Mouse (Mus musculus) intestine, postnatal 0 days (tissue): ENCODE data around the gene Olfr967. TPM values are rescaled to one million over a fixed set of nuclear protein-coding genes. Genes with fewer than 3 reads are reported as not detected.

Experiments used
- ATAC-seq: fragments of 200-750 bp; cut with Nextera tagmentation; 2 replicates; pipeline ENCODE4 v1.8.0; 2017; ENCODE audit warnings: mild to moderate bottlenecking, moderate TSS enrichment, moderate library complexity
- H3K27ac ChIP-seq: fragments of 300-500 bp; sonication (generic); 2 replicates; pipeline ENCODE4 v1.5.1; 2014; ENCODE audit warnings: mild to moderate bottlenecking, low read depth, low read length, moderate library complexity
- H3K27me3 ChIP-seq: fragments of 300-500 bp; sonication (generic); replicated peaks from 2 replicates; pipeline ENCODE4 v1.6.1; 2014; ENCODE audit warnings: low read length, mixed read lengths; ENCODE audit not compliant: control insufficient read depth, insufficient read depth
- H3K36me3 ChIP-seq: fragments of 300-500 bp; sonication (generic); 2 replicates; pipeline ENCODE4 v1.6.1; 2014; ENCODE audit warnings: mild to moderate bottlenecking, moderate library complexity; ENCODE audit not compliant: control insufficient read depth, insufficient read depth
- H3K4me1 ChIP-seq: fragments of 300-500 bp; sonication (generic); replicated peaks from 2 replicates; pipeline ENCODE4 v1.6.1; 2014; ENCODE audit warnings: antibody characterized with exemption, low read length, mixed read lengths; ENCODE audit not compliant: control insufficient read depth, insufficient read depth
- H3K4me2 ChIP-seq: fragments of 300-500 bp; sonication (generic); replicated peaks from 2 replicates; pipeline ENCODE4 v1.6.1; 2014; ENCODE audit warnings: low read depth, mild to moderate bottlenecking, moderate library complexity
- H3K4me3 ChIP-seq: fragments of 300-500 bp; sonication (generic); 2 replicates; pipeline ENCODE4 v1.5.1; 2014; ENCODE audit warnings: low read depth, low read length
- H3K9ac ChIP-seq: fragments of 300-500 bp; sonication (generic); 2 replicates; pipeline ENCODE4 v1.6.1; 2014; ENCODE audit warnings: mild to moderate bottlenecking, low read depth, low read length
- H3K9me3 ChIP-seq: fragments of 300-500 bp; sonication (generic); 2 replicates; pipeline ENCODE4 v1.6.1; 2016; ENCODE audit warnings: mixed run types; ENCODE audit not compliant: control insufficient read depth
- CTCF ChIP-seq: sonication (generic); IDR thresholded peaks from 2 replicates; pipeline ENCODE4 v1.5.1; 2016; ENCODE audit warnings: low read depth, mild to moderate bottlenecking, control low read depth, antibody characterized with exemption, moderate library complexity
- WGBS: fragments of 180-500 bp; shearing (Covaris S2); extraction: QIAGEN DNeasy Blood & Tissue Kit; methylation state at CpG from one replicate; pipeline ENCODE4 v1.1.7; 2014; 5-methylcytosine and 5-hydroxymethylcytosine counted together
- polyA plus RNA-seq: library from polyadenylated mRNA; unstranded; fragments of >200 nt; fragmentation: Nextera tagmentation; extraction: Ambion mirVana; gene quantifications from 2 replicates; pipeline ENCODE4 v1.2.1, GENCODE M21; 2015

Gene Olfr967
- polyA plus RNA-seq, 1 experiment from 2014 or later = not detected

DNA sequence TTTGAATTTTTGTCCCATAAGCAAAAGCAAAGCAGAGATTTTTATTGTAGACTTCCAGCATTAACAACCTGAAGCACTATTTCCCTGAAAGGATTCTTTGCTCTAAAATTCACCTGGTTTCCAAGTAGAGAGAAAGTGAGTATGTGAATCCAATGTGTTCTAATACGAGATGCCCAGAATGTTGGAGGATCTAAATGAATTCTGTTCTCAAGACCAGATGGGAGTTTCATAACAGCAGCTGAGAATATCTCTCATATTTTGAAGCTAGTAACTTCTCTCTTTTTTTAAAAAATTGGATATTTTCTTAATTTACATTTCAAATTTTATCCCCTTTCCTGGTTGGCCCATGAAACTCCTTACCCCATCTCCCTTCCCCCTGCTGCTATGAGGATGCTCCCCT lies 379 bp downstream of the Olfr967 start:
- 84% methylated on average over 1 of the region's 1 CpGs for WGBS
- no peak for TF ChIP-seq CTCF

DNA sequence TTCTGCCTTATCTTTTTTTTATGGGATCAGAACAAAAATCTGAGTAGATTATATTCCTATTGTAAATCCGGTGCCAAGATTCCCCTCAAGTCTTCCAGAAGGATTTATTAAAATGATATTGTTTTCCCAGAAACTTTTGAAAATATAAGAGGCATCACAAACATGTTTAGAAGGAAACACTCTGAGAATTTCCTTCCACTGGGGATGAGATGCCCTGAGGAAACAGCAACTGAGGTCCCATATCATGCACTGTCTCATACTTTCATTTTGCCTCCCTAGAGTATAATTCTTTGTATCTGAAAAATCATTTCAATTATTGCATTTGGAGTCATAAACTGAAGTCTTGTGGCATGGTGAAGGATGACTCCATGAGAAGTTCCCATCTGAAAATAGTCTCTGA lies 37.1 kb downstream of the Olfr967 start, which contains the start of gene Olfr968:
Olfr968 (minus strand) TSS at position 101 of the 400 bp plus-strand sequence.
- no peak within 1 kb of the TSS for H3K9ac ChIP-seq
- H3K27ac ChIP-seq = no peak within 1 kb of the TSS
- no peak within 1 kb of the TSS for H3K4me2 ChIP-seq
- H3K27me3 ChIP-seq = no peaks in the 10 kb centered on the region
- WGBS = 63% methylated on average over 1 of the region's 1 CpGs
- H3K9me3 ChIP-seq = no peaks in the 10 kb centered on the region
- H3K36me3 ChIP-seq = no peaks in the 10 kb centered on the region
- no peaks in the 10 kb centered on the region for H3K4me1 ChIP-seq
- H3K4me3 ChIP-seq = no peak within 1 kb of the TSS
- no peak for ATAC-seq
- no peak for TF ChIP-seq CTCF

More for the DNA sequence above, 379 bp downstream of the Olfr967 start:
- Histone ChIP-seq H3K4me3 (no peak overlapping the region), H3K4me1 (no peaks in the 10 kb centered on the region), H3K27ac (no peak overlapping the region), H3K36me3 (no peaks in the 10 kb centered on the region), H3K27me3 (no peaks in the 10 kb centered on the region), H3K9me3 (no peaks in the 10 kb centered on the region), H3K9ac (no peak overlapping the region), H3K4me2 (no peak overlapping the region)
- ATAC-seq = no peak

DNA sequence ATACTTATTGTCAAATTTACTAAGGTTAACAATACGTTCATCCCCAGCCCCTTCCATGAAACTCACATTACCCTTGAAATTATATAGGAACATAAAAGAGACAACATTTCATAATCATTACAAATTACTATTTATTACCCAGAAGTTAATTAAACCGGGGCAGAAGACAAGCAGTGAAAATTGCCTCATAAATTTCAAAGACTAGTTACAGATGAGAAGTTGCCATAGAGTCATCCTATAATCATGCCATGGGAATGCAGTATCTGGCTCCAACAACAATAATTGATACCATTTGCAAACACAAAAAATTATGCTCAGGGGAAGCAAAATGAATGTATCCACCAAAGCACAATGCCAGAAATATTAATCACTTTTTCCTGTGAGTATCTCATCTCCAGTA lies 44.5 kb downstream of the Olfr967 start, which contains the start of gene Olfr969:
Olfr969 (plus strand) TSS at position 388 of the 400 bp plus-strand sequence.
- WGBS = 71% methylated on average over 2 of the region's 2 CpGs
- H3K4me1 ChIP-seq = no peaks in the 10 kb centered on the region
- no peak for ATAC-seq
- no peak within 1 kb of the TSS for H3K27ac ChIP-seq
- TF ChIP-seq CTCF = no peak
- H3K9me3 ChIP-seq = no peaks in the 10 kb centered on the region
- H3K4me3 ChIP-seq = no peak within 1 kb of the TSS
- no peaks in the 10 kb centered on the region for H3K27me3 ChIP-seq
- H3K4me2 ChIP-seq = no peak within 1 kb of the TSS
- no peak within 1 kb of the TSS for H3K9ac ChIP-seq
- no peaks in the 10 kb centered on the region for H3K36me3 ChIP-seq

Other genes with a start within 250 kb of the Olfr967 start
- not detected in 2 replicates for gene Olfr957, start 230.4 kb upstream of the Olfr967 start, polyA plus RNA-seq
- not detected in 2 replicates for gene Olfr958, start 192.2 kb upstream of the Olfr967 start, polyA plus RNA-seq
- not detected in 2 replicates for gene Olfr959, start 170.7 kb upstream of the Olfr967 start, polyA plus RNA-seq
- 7.5 and 9.8 TPM in 2 replicates for gene AW551984, start 141.8 kb upstream of the Olfr967 start, polyA plus RNA-seq
- gene Olfr148, start 135.6 kb upstream of the Olfr967 start, polyA plus RNA-seq = not detected in 2 replicates
- gene Olfr960, start 124.9 kb upstream of the Olfr967 start, polyA plus RNA-seq = not detected in 2 replicates
- gene Olfr961, start 101.2 kb upstream of the Olfr967 start, polyA plus RNA-seq = not detected in 2 replicates
- gene Olfr963, start 79.0 kb upstream of the Olfr967 start, polyA plus RNA-seq = not detected in 2 replicates
- not detected in 2 replicates for gene Olfr149, start 39.1 kb upstream of the Olfr967 start, polyA plus RNA-seq
- gene Olfr965, start 34.9 kb upstream of the Olfr967 start, polyA plus RNA-seq = not detected in 2 replicates
- not detected in 2 replicates for gene Olfr150, start 15.3 kb upstream of the Olfr967 start, polyA plus RNA-seq
- gene Olfr968, start 37.0 kb downstream of the Olfr967 start, polyA plus RNA-seq = not detected in 2 replicates
- not detected in 2 replicates for gene Olfr969, start 44.7 kb downstream of the Olfr967 start, polyA plus RNA-seq
- not detected in 2 replicates for gene Olfr970, start 62.6 kb downstream of the Olfr967 start, polyA plus RNA-seq
- not detected in 2 replicates for gene Olfr971, start 90.6 kb downstream of the Olfr967 start, polyA plus RNA-seq
- gene Olfr972, start 120.2 kb downstream of the Olfr967 start, polyA plus RNA-seq = not detected in 2 replicates
- gene Olfr229, start 161.1 kb downstream of the Olfr967 start, polyA plus RNA-seq = not detected in 2 replicates
- not detected in 2 replicates for gene Olfr974, start 191.3 kb downstream of the Olfr967 start, polyA plus RNA-seq
- not detected in 2 replicates for gene Olfr975, start 205.8 kb downstream of the Olfr967 start, polyA plus RNA-seq
- gene Olfr976, start 214.9 kb downstream of the Olfr967 start, polyA plus RNA-seq = not detected in 2 replicates
- not detected in 2 replicates for gene Olfr978, start 245.9 kb downstream of the Olfr967 start, polyA plus RNA-seq